Mouse (Mus musculus) MEL (cell line): Measurements from ENCODE around the gene Wdr27. TPM values are rescaled to one million over a fixed set of nuclear protein-coding genes. Genes with fewer than 3 reads are reported as not detected.
A peak's percentile ranks its signal among the peaks of the same experiment; 100 is the strongest.

Source experiments
- DNase-seq: peaks from one replicate; pipeline ENCODE4 v3.0.0; 2011; ENCODE audit warnings: low read depth, low spot score
- H3K27ac ChIP-seq: 2 replicates; pipeline ENCODE4 v1.5.1; 2012; ENCODE audit warnings: low read depth, mild to moderate bottlenecking, control low read depth, low read length, moderate library complexity; ENCODE audit not compliant: control insufficient read depth
- H3K27me3 ChIP-seq, 2 experiments: fragments of 150-350 bp in 1 of 2; sonication (generic) in 1 of 2; 2 replicates each; pipeline ENCODE4 v1.6.1; 2012; ENCODE audit warnings: low read length in 2 of 2, mild to moderate bottlenecking in 2 of 2, improper control_type of control experiment in 1 of 2, moderate library complexity in 1 of 2; ENCODE audit not compliant: insufficient read depth in 2 of 2, control insufficient read depth in 1 of 2
- H3K36me3 ChIP-seq, 2 experiments: 2 replicates each; pipeline ENCODE4 v1.6.1; 2012 to 2014; ENCODE audit warnings: low read length in 2 of 2, improper control_type of control experiment in 1 of 2, inconsistent platforms in 1 of 2, mild to moderate bottlenecking in 1 of 2; ENCODE audit not compliant: insufficient read depth in 2 of 2, control insufficient read depth in 1 of 2
- H3K4me1 ChIP-seq, 2 experiments: fragments of 150-350 bp in 1 of 2; sonication (generic) in 1 of 2; 2 replicates each; pipeline ENCODE4 v1.6.1; 2012; ENCODE audit warnings: low read length in 2 of 2, improper control_type of control experiment in 1 of 2, mild to moderate bottlenecking in 1 of 2; ENCODE audit not compliant: insufficient read depth in 2 of 2, control insufficient read depth in 1 of 2
- H3K4me3 ChIP-seq, 2 experiments: fragments of 150-350 bp in 1 of 2; sonication (generic) in 1 of 2; 2 replicates each; pipeline ENCODE4 v1.5.1; 2012; ENCODE audit warnings: low read depth in 2 of 2, low read length in 2 of 2, mild to moderate bottlenecking in 2 of 2, moderate library complexity in 2 of 2, control low read depth in 1 of 2, improper control_type of control experiment in 1 of 2; ENCODE audit not compliant: control insufficient read depth in 1 of 2, insufficient read depth in 1 of 2
- H3K79me2 ChIP-seq: 2 replicates; pipeline ENCODE4 v1.6.1; 2012; ENCODE audit warnings: mild to moderate bottlenecking, low read length, moderate library complexity; ENCODE audit not compliant: control insufficient read depth, poor library complexity, insufficient read depth
- H3K9ac ChIP-seq: 2 replicates; pipeline ENCODE4 v1.6.1; 2012; ENCODE audit warnings: low read depth, mild to moderate bottlenecking, control low read depth, low read length, moderate library complexity; ENCODE audit not compliant: control insufficient read depth, poor library complexity, severe bottlenecking
- H3K9me3 ChIP-seq: fragments of 150-350 bp; sonication (generic); replicated peaks from 2 replicates; pipeline ENCODE4 v1.6.1; 2012; ENCODE audit warnings: mild to moderate bottlenecking, low read length, improper control_type of control experiment, moderate library complexity; ENCODE audit not compliant: insufficient read depth
- E2F4 ChIP-seq: IDR thresholded peaks from 2 replicates; pipeline ENCODE4 v1.6.1; 2011; ENCODE audit warnings: low read depth, low read length, improper control_type of control experiment, borderline replicate concordance
- GABPA ChIP-seq: IDR thresholded peaks from 2 replicates; pipeline ENCODE4 v1.6.1; 2012; ENCODE audit warnings: low read depth, mild to moderate bottlenecking, inconsistent platforms, low read length, improper control_type of control experiment, moderate library complexity
- GATA1 ChIP-seq: IDR thresholded peaks from 2 replicates; pipeline ENCODE4 v1.6.1; 2011; ENCODE audit warnings: low read depth, low read length, improper control_type of control experiment
- MAZ ChIP-seq: IDR thresholded peaks from 2 replicates; pipeline ENCODE4 v1.6.1; 2012; ENCODE audit warnings: low read depth, mild to moderate bottlenecking, inconsistent platforms, low read length, improper control_type of control experiment
- MXI1 ChIP-seq: IDR thresholded peaks from 2 replicates; pipeline ENCODE4 v1.6.1; 2011; ENCODE audit warnings: mild to moderate bottlenecking, low read depth, low read length, improper control_type of control experiment
- MYC ChIP-seq: IDR thresholded peaks from 2 replicates; pipeline ENCODE4 v1.6.1; 2011; ENCODE audit warnings: low read depth, mild to moderate bottlenecking, low read length, improper control_type of control experiment, moderate library complexity
- NELFE ChIP-seq: IDR thresholded peaks from 2 replicates; pipeline ENCODE4 v1.6.1; 2011; ENCODE audit warnings: low read depth, low read length, improper control_type of control experiment
- NRF1 ChIP-seq: IDR thresholded peaks from 2 replicates; pipeline ENCODE4 v1.6.1; 2014; ENCODE audit warnings: low read depth, mild to moderate bottlenecking, inconsistent platforms, low read length, improper control_type of control experiment, moderate library complexity; ENCODE audit not compliant: poor library complexity, insufficient read depth, severe bottlenecking
- POLR2AphosphoS5 ChIP-seq: IDR thresholded peaks from 2 replicates; pipeline ENCODE4 v1.6.1; 2012; ENCODE audit warnings: low read depth, borderline replicate concordance, mild to moderate bottlenecking, inconsistent platforms, low read length, moderate library complexity, mixed read lengths
- RAD21 ChIP-seq: IDR thresholded peaks from 2 replicates; pipeline ENCODE4 v1.6.1; 2011; ENCODE audit warnings: mild to moderate bottlenecking, low read depth, low read length, improper control_type of control experiment
- RCOR1 ChIP-seq: IDR thresholded peaks from 2 replicates; pipeline ENCODE4 v1.6.1; 2012; ENCODE audit warnings: low read depth, mild to moderate bottlenecking, inconsistent platforms, low read length, improper control_type of control experiment
- TAL1 ChIP-seq: IDR thresholded peaks from 2 replicates; pipeline ENCODE4 v1.6.1; 2012; ENCODE audit warnings: mild to moderate bottlenecking, inconsistent platforms, low read length, moderate library complexity, mixed read lengths
- TBP ChIP-seq: IDR thresholded peaks from 2 replicates; pipeline ENCODE4 v1.8.0; 2011; ENCODE audit warnings: low read depth, low read length, improper control_type of control experiment
- USF1 ChIP-seq: IDR thresholded peaks from 2 replicates; pipeline ENCODE4 v1.6.1; 2014; ENCODE audit warnings: low read depth, mild to moderate bottlenecking, inconsistent platforms, low read length, improper control_type of control experiment, moderate library complexity
- ZMIZ1 ChIP-seq: IDR thresholded peaks from 2 replicates; pipeline ENCODE4 v1.6.1; 2012; ENCODE audit warnings: low read depth, mild to moderate bottlenecking, inconsistent platforms, low read length, improper control_type of control experiment, moderate library complexity
- polyA plus RNA-seq, 2 experiments: library from polyadenylated mRNA; stranded (reverse) in 1 of 2; unstranded in 1 of 2; fragments of >175 nt in 1 of 2; fragments of >200 nt in 1 of 2; gene quantifications; 2 replicates each; pipeline versions ENCODE4 v1.2.1 to v1.2.4; 2012; ENCODE audit warnings: low replicate concordance in 2 of 2, low read depth in 1 of 2; ENCODE audit not compliant: insufficient read length in 2 of 2, insufficient read depth in 1 of 2, missing spikeins in 1 of 2
- total RNA-seq: library from RNA; depleted of rRNA; stranded (reverse); fragments of 300-350 nt; gene quantifications from 2 replicates; pipeline ENCODE4 v1.2.3, GENCODE M21; 2012

Gene Wdr27
- total and polyA plus RNA-seq, 3 experiments, result 0.69 to 1.4 TPM; not detected in 1

GRCm38 (mm10) chr17:14931469-14931868 lies 11.5 kb downstream of the Wdr27 start:
- no peaks in the 10 kb centered on the region; a peak in 2 of 4 replicates for H3K4me1 ChIP-seq
- H3K27me3 ChIP-seq, result no peaks in the 10 kb centered on the region; a peak in 1 of 4 replicates
- no peaks in the 10 kb centered on the region for H3K9me3 ChIP-seq
- H3K79me2 ChIP-seq, result no peaks in the 10 kb centered on the region
- DNase-seq, result peak; percentile 21
- TF ChIP-seq ZMIZ1, result no peak
- peak; percentile 56 for TF ChIP-seq USF1
- no peak for TF ChIP-seq TAL1
- no peak for TF ChIP-seq POLR2AphosphoS5
- TF ChIP-seq GATA1, result peak; percentile 45; the same call in 1 of the 2 replicates
- no peak for TF ChIP-seq TBP
- H3K4me3 ChIP-seq, result no peak overlapping the region
- H3K36me3 ChIP-seq, result no peaks in the 10 kb centered on the region
- no peak overlapping the region for H3K27ac ChIP-seq
- no peak overlapping the region for H3K9ac ChIP-seq

GRCm38 (mm10) chr17:14930697-14931096 lies 12.3 kb downstream of the Wdr27 start:
- H3K36me3 ChIP-seq, result no peaks in the 10 kb centered on the region
- H3K4me1 ChIP-seq, result no peaks in the 10 kb centered on the region; a peak in 2 of 4 replicates
- no peak for TF ChIP-seq TAL1
- TF ChIP-seq GABPA, result no peak
- peak; percentile 28 for DNase-seq
- H3K27ac ChIP-seq, result no peak overlapping the region
- H3K9me3 ChIP-seq, result no peaks in the 10 kb centered on the region
- H3K27me3 ChIP-seq, result peaks cover 0 to 2% of the 10 kb centered on the region in 2 experiments; a peak in 1 of 4 replicates
- no peak overlapping the region for H3K4me3 ChIP-seq
- no peaks in the 10 kb centered on the region for H3K79me2 ChIP-seq
- no peak overlapping the region for H3K9ac ChIP-seq

GRCm38 (mm10) chr17:14928631-14929030 lies 14.3 kb downstream of the Wdr27 start:
- Histone ChIP-seq H3K9ac (no peak overlapping the region), H3K36me3 (no peaks in the 10 kb centered on the region), H3K9me3 (no peaks in the 10 kb centered on the region), H3K79me2 (no peaks in the 10 kb centered on the region)
- DNase-seq, result no peak
- TF ChIP-seq MYC (no peak), NRF1 (no peak), MAZ (no peak), RCOR1 (no peak), MXI1 (no peak), E2F4 (no peak), NELFE (no peak), RAD21 (no peak), GABPA (no peak)
- TF ChIP-seq, all 39 proteins: peak for 0
- peaks cover 2 to 3% of the 10 kb centered on the region in 2 experiments; a peak in 3 of 4 replicates for H3K27me3 ChIP-seq
- H3K4me3 ChIP-seq, result no peak overlapping the region
- no peaks in the 10 kb centered on the region; a peak in 2 of 4 replicates for H3K4me1 ChIP-seq
- no peak overlapping the region for H3K27ac ChIP-seq
